Mouse (Mus musculus) cortical plate, adult 2 months (tissue): ENCODE measurements around the gene Erg.

Source experiments
- CTCF ChIP-seq: fragments of 200-500 bp; IDR thresholded peaks from 2 replicates; pipeline ENCODE4 v1.5.1; 2011; ENCODE audit warnings: mild to moderate bottlenecking, control low read depth, low read length; ENCODE audit not compliant: insufficient read depth; ENCODE audit errors: extremely low read depth
- POLR2A ChIP-seq: fragments of 200-500 bp; IDR thresholded peaks from 2 replicates; pipeline ENCODE4 v1.6.1; 2011; ENCODE audit warnings: mild to moderate bottlenecking, low read length, control low read depth; ENCODE audit not compliant: insufficient read depth; ENCODE audit errors: extremely low read depth

DNA sequence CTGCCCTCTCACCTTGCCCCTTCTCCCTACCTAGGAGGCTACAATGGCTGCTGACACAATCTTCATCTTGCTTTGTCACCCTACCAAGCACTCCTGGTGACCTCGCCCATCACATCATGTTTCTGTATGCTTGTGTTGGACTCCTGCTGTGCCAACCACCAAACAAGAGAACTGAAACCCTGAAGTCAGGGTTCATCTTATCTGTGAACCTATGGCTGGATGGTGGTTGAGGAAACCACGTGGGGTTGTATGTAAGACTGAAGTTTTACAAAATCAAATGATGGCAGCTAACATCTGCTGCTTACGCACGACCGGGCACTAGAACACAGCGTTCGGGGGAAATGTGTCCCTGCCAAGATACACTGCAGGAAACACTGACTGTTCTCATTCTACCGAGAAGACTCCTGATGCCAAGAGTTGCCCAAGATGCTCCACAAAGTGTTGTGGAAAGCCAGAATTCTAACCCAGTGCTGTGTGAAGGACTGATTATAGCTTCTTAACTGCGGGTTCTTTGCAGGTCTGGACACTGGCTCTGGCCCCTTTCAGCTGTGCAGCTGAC lies 201.7 kb downstream of the Erg start:
- no peak for TF ChIP-seq CTCF
- TF ChIP-seq POLR2A: no peak
